Mouse (Mus musculus) neutrophil, adult 5-6 weeks (primary cell): Measurements from ENCODE around the gene Mthfd1. TPM values are rescaled to one million over a fixed set of nuclear protein-coding genes. Genes with fewer than 3 reads are reported as not detected.

Experiments used
- total RNA-seq: library from RNA; stranded (forward); fragments of 200-1000 nt; gene quantifications from 2 replicates; pipeline ENCODE4 v1.2.3, GENCODE M21; 2017

The Mthfd1 gene
- total RNA-seq, 1 experiment from 2014 or later: 18.7 TPM

Other genes starting within 250 kb of the Mthfd1 start
- not detected in 2 replicates for gene Esr2, start 78.0 kb upstream of the Mthfd1 start, total RNA-seq
- gene Tex21, start 8.6 kb upstream of the Mthfd1 start, total RNA-seq: not detected in 2 replicates
- gene Akap5, start 69.6 kb downstream of the Mthfd1 start, total RNA-seq: 0.98 and 1.0 TPM in 2 replicates
- gene Zbtb25, start 114.3 kb downstream of the Mthfd1 start, total RNA-seq: 10.1 and 13.8 TPM in 2 replicates
- 17.7 and 20.1 TPM in 2 replicates for gene Zbtb1, start 115.0 kb downstream of the Mthfd1 start, total RNA-seq
- 8.3 and 11.1 TPM in 2 replicates for gene Hspa2, start 148.9 kb downstream of the Mthfd1 start, total RNA-seq
- gene Ppp1r36, start 162.2 kb downstream of the Mthfd1 start, total RNA-seq: not detected in 2 replicates